Mouse (Mus musculus) megakaryocyte, embryonic 14.5 days (primary cell): ENCODE measurements around the gene Tfap2a.

ENCODE experiments used
- FLI1 ChIP-seq: IDR thresholded peaks from 2 replicates; pipeline ENCODE4 v1.6.1; 2012; ENCODE audit warnings: low read length, inconsistent platforms, mixed read lengths
- GATA1 ChIP-seq: IDR thresholded peaks from 3 replicates; pipeline ENCODE4 v1.6.1; 2012; ENCODE audit warnings: mixed read lengths, low read length, inconsistent platforms, borderline replicate concordance

GRCm38 (mm10) chr13:40727731-40728625, 10.2 kb downstream of the Tfap2a start:
- no peak for TF ChIP-seq FLI1
- TF ChIP-seq GATA1: no peak
